Mouse (Mus musculus): ENCODE measurements around the gene Vmn1r100. TPM values are rescaled to one million over a fixed set of nuclear protein-coding genes. Genes with fewer than 3 reads are reported as not detected.
"Not testable (repeated sequence)": the region's sequence is repeated elsewhere in the genome, so short reads cannot be mapped to it uniquely, and the experiment has no call there.

Vmn1r100 gene
- not detected in 2 replicates for polyA plus RNA-seq (2015; fragmentation: Nextera tagmentation; extraction: Ambion mirVana)

- not testable (repeated sequence) for H3K27me3 ChIP-seq; H3K9me3 ChIP-seq (replicated peaks); H3K9ac ChIP-seq; H3K4me1 ChIP-seq (replicated peaks); H3K4me3 ChIP-seq; H3K4me2 ChIP-seq; ATAC-seq (replicated peaks; ENCODE audit: insufficient number of reproducible peaks, insufficient read depth, low FRiP score, low read depth); H3K27ac ChIP-seq; H3K36me3 ChIP-seq
- WGBS, result no CpG with 5 or more reads among the region's 3 CpGs
These were observed at the start of gene Vmn1r100 for GRCm38 (mm10) chr7:20417642-20418041. Gene Vmn1r100 (plus strand): TSS chr7:20417942.

- not testable (repeated sequence) for H3K9ac ChIP-seq; H3K9me3 ChIP-seq (replicated peaks); ATAC-seq (replicated peaks; ENCODE audit: insufficient number of reproducible peaks, insufficient read depth, low FRiP score, low read depth); H3K4me3 ChIP-seq; H3K36me3 ChIP-seq; H3K4me1 ChIP-seq (replicated peaks); H3K27me3 ChIP-seq; H3K27ac ChIP-seq; H3K4me2 ChIP-seq
- no CpG with 5 or more reads among the region's 1 CpGs for WGBS
These were observed 42.4 kb upstream of the Vmn1r100 start, which contains the start of gene Gm5728 for GRCm38 (mm10) chr7:20375310-20375709. Gene Gm5728 (minus strand): TSS chr7:20375410.

GRCm38 (mm10) chr7:20442493-20442892 is 24.8 kb downstream of the Vmn1r100 start, which contains the start of gene Vmn1r101:
Gene Vmn1r101 (minus strand): TSS chr7:20442593.
- not testable (repeated sequence) for H3K4me3 ChIP-seq; ATAC-seq (replicated peaks; ENCODE audit: insufficient number of reproducible peaks, insufficient read depth, low FRiP score, low read depth)
- no CpG with 5 or more reads among the region's 2 CpGs for WGBS

More at GRCm38 (mm10) chr7:20442493-20442892, 24.8 kb downstream of the Vmn1r100 start, which contains the start of gene Vmn1r101:
- not testable (repeated sequence) for H3K36me3 ChIP-seq; H3K4me1 ChIP-seq (replicated peaks); H3K9ac ChIP-seq; H3K27me3 ChIP-seq; H3K9me3 ChIP-seq (replicated peaks); H3K27ac ChIP-seq; H3K4me2 ChIP-seq

Other genes starting within 250 kb of the Vmn1r100 start
- not detected in 2 replicates for gene Vmn1r94, start 249.6 kb upstream of the Vmn1r100 start, polyA plus RNA-seq (2015; fragmentation: Nextera tagmentation; extraction: Ambion mirVana)
- not detected in 2 replicates for gene Vmn1r95, start 224.2 kb upstream of the Vmn1r100 start, polyA plus RNA-seq (2015; fragmentation: Nextera tagmentation; extraction: Ambion mirVana)
- gene Gm6164, start 212.3 kb upstream of the Vmn1r100 start, polyA plus RNA-seq (2015; fragmentation: Nextera tagmentation; extraction: Ambion mirVana), result not detected in 2 replicates
- not detected in 2 replicates for gene Gm4498, start 184.1 kb upstream of the Vmn1r100 start, polyA plus RNA-seq (2015; fragmentation: Nextera tagmentation; extraction: Ambion mirVana)
- gene Gm5890, start 155.1 kb upstream of the Vmn1r100 start, polyA plus RNA-seq (2015; fragmentation: Nextera tagmentation; extraction: Ambion mirVana), result not detected in 2 replicates
- gene Gm4133, start 83.9 kb upstream of the Vmn1r100 start, polyA plus RNA-seq (2015; fragmentation: Nextera tagmentation; extraction: Ambion mirVana), result not detected in 2 replicates
- gene Gm5728, start 42.5 kb upstream of the Vmn1r100 start, polyA plus RNA-seq (2015; fragmentation: Nextera tagmentation; extraction: Ambion mirVana), result not detected in 2 replicates
- not detected in 2 replicates for gene Vmn1r101, start 24.7 kb downstream of the Vmn1r100 start, polyA plus RNA-seq (2015; fragmentation: Nextera tagmentation; extraction: Ambion mirVana)
- not detected in 2 replicates for gene Gm10670, start 57.0 kb downstream of the Vmn1r100 start, polyA plus RNA-seq (2015; fragmentation: Nextera tagmentation; extraction: Ambion mirVana)
- gene Vmn1r103, start 92.6 kb downstream of the Vmn1r100 start, polyA plus RNA-seq (2015; fragmentation: Nextera tagmentation; extraction: Ambion mirVana), result not detected in 2 replicates
- not detected in 2 replicates for gene Vmn1r104, start 115.9 kb downstream of the Vmn1r100 start, polyA plus RNA-seq (2015; fragmentation: Nextera tagmentation; extraction: Ambion mirVana)
- gene Gm5726, start 127.8 kb downstream of the Vmn1r100 start, polyA plus RNA-seq (2015; fragmentation: Nextera tagmentation; extraction: Ambion mirVana), result not detected in 2 replicates
- not detected in 2 replicates for gene Gm4141, start 158.3 kb downstream of the Vmn1r100 start, polyA plus RNA-seq (2015; fragmentation: Nextera tagmentation; extraction: Ambion mirVana)
- gene Gm4513, start 181.1 kb downstream of the Vmn1r100 start, polyA plus RNA-seq (2015; fragmentation: Nextera tagmentation; extraction: Ambion mirVana), result not detected in 2 replicates